Mouse (Mus musculus) CH12.LX (cell line): ENCODE measurements at regions not wholly inside any gene's neighbourhood (a gene's known extent, or its start where the extent isn't known, plus 50 kb on each side); places are given as distances from the start of the nearest gene placed in this dataset.

ENCODE experiments used
- DNase-seq: peaks from one replicate; pipeline ENCODE4 v3.0.0-alpha.2; 2013; ENCODE audit errors: extremely low read depth
- H3K27ac ChIP-seq: 2 replicates; pipeline ENCODE4 v1.5.1; 2012; ENCODE audit warnings: low read depth, mild to moderate bottlenecking, control low read depth, moderate library complexity; ENCODE audit not compliant: insufficient read depth
- H3K27me3 ChIP-seq: replicated peaks from 2 replicates; pipeline ENCODE3; 2012; ENCODE audit warnings: inconsistent platforms
- H3K36me3 ChIP-seq, 2 experiments: replicated peaks in 1 of 2; 2 replicates each; pipeline versions ENCODE3 to v1.6.1; 2012; ENCODE audit warnings: inconsistent platforms in 1 of 2, low read length in 1 of 2, mild to moderate bottlenecking in 1 of 2, mixed read lengths in 1 of 2, moderate library complexity in 1 of 2; ENCODE audit not compliant: control insufficient read depth in 1 of 2, insufficient read depth in 1 of 2
- H3K4me1 ChIP-seq, 2 experiments: 2 replicates each; pipeline ENCODE4 v1.6.1; 2012; ENCODE audit warnings: inconsistent platforms in 1 of 2, moderate library complexity in 1 of 2; ENCODE audit not compliant: insufficient read depth in 2 of 2, control insufficient read depth in 1 of 2
- H3K4me2 ChIP-seq: 2 replicates; pipeline ENCODE4 v1.6.1; 2012; ENCODE audit warnings: low read depth, mild to moderate bottlenecking, control low read depth; ENCODE audit not compliant: poor library complexity, insufficient read depth, severe bottlenecking
- H3K4me3 ChIP-seq, 3 experiments: fragments of 150-350 bp in 1 of 3; sonication (generic) in 1 of 3; replicated peaks in 1 of 3; 2 replicates each; pipeline versions ENCODE3 to v1.5.1; 2011 to 2012; ENCODE audit warnings: low read depth in 2 of 3, low read length in 2 of 3, mild to moderate bottlenecking in 2 of 3, moderate library complexity in 2 of 3, control low read depth in 1 of 3, improper control_type of control experiment in 1 of 3, inconsistent platforms in 1 of 3, mixed read lengths in 1 of 3; ENCODE audit not compliant: poor library complexity in 1 of 3
- H3K79me2 ChIP-seq: replicated peaks from 2 replicates; pipeline ENCODE4 v1.6.1; 2012; ENCODE audit warnings: mild to moderate bottlenecking, moderate library complexity; ENCODE audit not compliant: control insufficient read depth, poor library complexity, insufficient read depth, severe bottlenecking; ENCODE audit errors: extremely low read depth
- H3K9ac ChIP-seq: 2 replicates; pipeline ENCODE4 v1.6.1; 2012; ENCODE audit warnings: low read depth, mild to moderate bottlenecking, control low read depth, moderate library complexity; ENCODE audit not compliant: insufficient read depth
- H3K9me3 ChIP-seq: replicated peaks from 2 replicates; pipeline ENCODE3; 2012; ENCODE audit warnings: low read length, inconsistent platforms, mixed read lengths
- BHLHE40 ChIP-seq: IDR thresholded peaks from 2 replicates; pipeline ENCODE4 v1.6.1; 2011; ENCODE audit warnings: mild to moderate bottlenecking, low read depth, low read length, improper control_type of control experiment
- CHD2 ChIP-seq: IDR thresholded peaks from 2 replicates; pipeline ENCODE4 v1.6.1; 2011; ENCODE audit warnings: low read length, improper control_type of control experiment
- CTCF ChIP-seq, 2 experiments: IDR thresholded peaks in 1 of 2; conservative IDR thresholded peaks in 1 of 2; 2 replicates each; pipeline ENCODE4 v1.5.1; 2011 to 2012; ENCODE audit warnings: low read depth in 2 of 2, low read length in 2 of 2, improper control_type of control experiment in 1 of 2, inconsistent platforms in 1 of 2, mild to moderate bottlenecking in 1 of 2, moderate library complexity in 1 of 2
- E2F4 ChIP-seq: IDR thresholded peaks from 2 replicates; pipeline ENCODE4 v1.6.1; 2011; ENCODE audit warnings: low read depth, low read length, improper control_type of control experiment; ENCODE audit not compliant: insufficient replicate concordance
- ELF1 ChIP-seq: IDR thresholded peaks from 2 replicates; pipeline ENCODE4 v1.6.1; 2014; ENCODE audit warnings: low read depth, mild to moderate bottlenecking, inconsistent platforms, low read length, improper control_type of control experiment
- ETS1 ChIP-seq: conservative IDR thresholded peaks from 2 replicates; pipeline ENCODE4 v1.6.1; 2012; ENCODE audit warnings: low read depth, mild to moderate bottlenecking, inconsistent platforms, low read length, improper control_type of control experiment, moderate library complexity
- GABPA ChIP-seq: IDR thresholded peaks from 2 replicates; pipeline ENCODE4 v1.6.1; 2012; ENCODE audit warnings: low read depth, low read length, improper control_type of control experiment, inconsistent platforms; ENCODE audit not compliant: insufficient replicate concordance
- HCFC1 ChIP-seq: IDR thresholded peaks from 2 replicates; pipeline ENCODE4 v1.6.1; 2012; ENCODE audit warnings: low read depth, mild to moderate bottlenecking, inconsistent platforms, low read length, improper control_type of control experiment
- IRF4 ChIP-seq: IDR thresholded peaks from 2 replicates; pipeline ENCODE4 v1.6.1; 2014; ENCODE audit warnings: low read depth, mild to moderate bottlenecking, inconsistent platforms, low read length, improper control_type of control experiment
- JUN ChIP-seq: IDR thresholded peaks from 2 replicates; pipeline ENCODE4 v1.6.1; 2011; ENCODE audit warnings: low read depth, mild to moderate bottlenecking, low read length, improper control_type of control experiment, moderate library complexity; ENCODE audit not compliant: insufficient read depth
- MAX ChIP-seq: IDR thresholded peaks from 2 replicates; pipeline ENCODE4 v1.6.1; 2011; ENCODE audit warnings: low read length, improper control_type of control experiment
- MEF2A ChIP-seq: IDR thresholded peaks from 2 replicates; pipeline ENCODE4 v1.6.1; 2014; ENCODE audit warnings: low read depth, mild to moderate bottlenecking, inconsistent platforms, low read length, improper control_type of control experiment, borderline replicate concordance
- MXI1 ChIP-seq: IDR thresholded peaks from 2 replicates; pipeline ENCODE4 v1.6.1; 2011; ENCODE audit warnings: mild to moderate bottlenecking, low read depth, low read length, improper control_type of control experiment
- PAX5 ChIP-seq: IDR thresholded peaks from 2 replicates; pipeline ENCODE4 v1.6.1; 2012; ENCODE audit warnings: low read length, inconsistent platforms, mixed read lengths
- POLR2A ChIP-seq: IDR thresholded peaks from 2 replicates; pipeline ENCODE4 v1.6.1; 2011; ENCODE audit warnings: low read depth, mild to moderate bottlenecking, improper control_type of control experiment, low read length
- RCOR1 ChIP-seq: conservative IDR thresholded peaks from 2 replicates; pipeline ENCODE4 v1.6.1; 2012; ENCODE audit warnings: low read depth, mild to moderate bottlenecking, inconsistent platforms, low read length, improper control_type of control experiment
- SIN3A ChIP-seq: IDR thresholded peaks from 2 replicates; pipeline ENCODE4 v1.6.1; 2012; ENCODE audit warnings: low read length, improper control_type of control experiment, inconsistent platforms
- TBP ChIP-seq: conservative IDR thresholded peaks from 2 replicates; pipeline ENCODE4 v1.6.1; 2011; ENCODE audit warnings: low read depth, low read length, improper control_type of control experiment
- TCF12 ChIP-seq: IDR thresholded peaks from 2 replicates; pipeline ENCODE4 v1.6.1; 2014; ENCODE audit warnings: low read depth, mild to moderate bottlenecking, inconsistent platforms, low read length, improper control_type of control experiment
- UBTF ChIP-seq: IDR thresholded peaks from 2 replicates; pipeline ENCODE4 v1.6.1; 2012; ENCODE audit warnings: low read depth, mild to moderate bottlenecking, inconsistent platforms, low read length, improper control_type of control experiment, moderate library complexity
- ZKSCAN1 ChIP-seq: IDR thresholded peaks from 2 replicates; pipeline ENCODE4 v1.6.1; 2012; ENCODE audit warnings: low read depth, inconsistent platforms, low read length, improper control_type of control experiment, borderline replicate concordance
- dilution Hi-C: fragments of 300-500 bp; cut with MboI; formaldehyde crosslinking; loops from 2 replicates; pipeline ENCODE4 v1.14.3; 2020; ENCODE audit warnings: low sequenced_read_pairs; ENCODE audit not compliant: extremely low pct_unique_long_range_greater_than_20kb, extremely low pct_ligation_motif_present
- in situ Hi-C: fragments of 300-500 bp; cut with MboI; formaldehyde crosslinking; loops from 3 replicates; pipeline ENCODE4 v1.14.3; 2019; ENCODE audit warnings: low sequenced_read_pairs, low pct_ligation_motif_present, low pct_unique_long_range_greater_than_20kb, mixed read lengths

DNA sequence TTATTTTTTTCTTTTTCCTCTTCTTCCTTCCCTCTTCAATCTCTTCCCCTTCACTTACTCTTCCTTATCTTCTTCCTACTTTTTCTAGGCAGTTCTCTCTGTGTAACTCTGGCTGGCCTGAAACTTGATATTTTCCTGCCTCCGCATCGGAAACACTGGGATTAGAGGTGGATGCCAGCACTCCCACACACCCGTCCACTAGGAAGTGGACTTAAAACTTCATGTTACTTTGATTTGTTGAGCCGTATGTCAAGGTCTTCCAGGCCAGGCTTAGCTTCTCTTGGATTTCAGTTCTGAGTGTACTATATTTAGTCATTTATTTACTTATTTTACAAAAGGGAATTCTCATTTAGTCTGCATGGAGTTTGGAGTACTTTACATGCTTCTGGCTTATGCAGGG lies 62.1 kb upstream of the Gm9887 start:
- dilution Hi-C loops: no loop called here

DNA sequence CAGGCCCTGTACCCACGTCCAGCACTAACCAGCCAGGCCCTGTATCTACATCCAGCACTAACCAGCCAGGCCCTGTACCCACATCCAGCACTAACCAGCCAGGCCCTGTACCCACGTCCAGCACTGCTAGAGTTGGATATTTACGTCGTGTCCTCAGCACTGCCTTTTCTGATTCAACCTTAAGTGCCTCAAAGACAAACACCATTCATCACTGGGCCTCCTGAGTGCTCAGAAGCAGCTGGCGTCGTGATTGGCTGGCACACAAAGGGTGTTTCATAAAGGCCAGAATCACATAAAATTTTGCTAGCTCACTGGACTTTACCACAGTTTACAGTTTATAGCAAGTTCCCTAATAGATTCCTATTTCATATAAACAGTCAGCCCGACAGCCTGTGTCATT lies 59.8 kb upstream of the Gm9887 start:
- dilution Hi-C loops (no loop called here), in situ Hi-C loops (no loop called here)
- peaks cover 12% of the 10 kb centered on the region for H3K9me3 ChIP-seq
- H3K36me3 ChIP-seq: peaks cover 3 to 5% of the 10 kb centered on the region in 2 experiments
- no peak overlapping the region for H3K4me3 ChIP-seq
- peaks cover 5 to 13% of the 10 kb centered on the region in 2 experiments for H3K4me1 ChIP-seq
- DNase-seq: no peak
- H3K79me2 ChIP-seq: no peaks in the 10 kb centered on the region
- no peak for TF ChIP-seq SIN3A
- TF ChIP-seq RCOR1: no peak
- no peak for TF ChIP-seq PAX5
- no peak for TF ChIP-seq CTCF (conservative IDR thresholded peaks at IDR 0.05 in 1 of 2, IDR thresholded peaks at IDR 0.05 in 1 of 2; ENCODE audit: low read depth in 2 of 2, low read length in 2 of 2)
- TF ChIP-seq GABPA: no peak
- no peak for TF ChIP-seq UBTF
- no peak for TF ChIP-seq CHD2
- no peak for TF ChIP-seq MXI1
- TF ChIP-seq E2F4: no peak
- no peak for TF ChIP-seq TBP
- no peak for TF ChIP-seq MAX
- TF ChIP-seq TCF12: no peak
- TF ChIP-seq JUN: no peak
- no peak for TF ChIP-seq POLR2A
- no peak for TF ChIP-seq ZKSCAN1
- no peak for TF ChIP-seq BHLHE40
- no peak overlapping the region for H3K4me2 ChIP-seq
- H3K9ac ChIP-seq: no peak overlapping the region
- no peak overlapping the region for H3K27ac ChIP-seq
- H3K27me3 ChIP-seq: no peaks in the 10 kb centered on the region

More for the DNA sequence above, 62.1 kb upstream of the Gm9887 start:
- Histone ChIP-seq H3K4me2 (no peak overlapping the region), H3K4me3 (no peak overlapping the region), H3K9me3 (peaks cover 12% of the 10 kb centered on the region), H3K27ac (no peak overlapping the region), H3K79me2 (no peaks in the 10 kb centered on the region), H3K4me1 (no peaks in the 10 kb centered on the region; a peak in 1 of 4 replicates), H3K27me3 (no peaks in the 10 kb centered on the region), H3K36me3 (peaks cover 3 to 5% of the 10 kb centered on the region in 2 experiments), H3K9ac (no peak overlapping the region)
- in situ Hi-C loops: no loop called here
- DNase-seq: no peak
- TF ChIP-seq HCFC1: no peak
- TF ChIP-seq ELF1: no peak
- TF ChIP-seq ETS1: no peak
- TF ChIP-seq IRF4: no peak
- no peak for TF ChIP-seq GABPA
- TF ChIP-seq MEF2A: no peak
- TF ChIP-seq E2F4: no peak
